Mouse (Mus musculus): Measurements from ENCODE around the gene Zfp108.
A peak's percentile ranks its signal among the peaks of the same experiment; 100 is the strongest.
"Not testable (repeated sequence)": the region's sequence is repeated elsewhere in the genome, so short reads cannot be mapped to it uniquely, and the experiment has no call there.

Zfp108 gene

DNA sequence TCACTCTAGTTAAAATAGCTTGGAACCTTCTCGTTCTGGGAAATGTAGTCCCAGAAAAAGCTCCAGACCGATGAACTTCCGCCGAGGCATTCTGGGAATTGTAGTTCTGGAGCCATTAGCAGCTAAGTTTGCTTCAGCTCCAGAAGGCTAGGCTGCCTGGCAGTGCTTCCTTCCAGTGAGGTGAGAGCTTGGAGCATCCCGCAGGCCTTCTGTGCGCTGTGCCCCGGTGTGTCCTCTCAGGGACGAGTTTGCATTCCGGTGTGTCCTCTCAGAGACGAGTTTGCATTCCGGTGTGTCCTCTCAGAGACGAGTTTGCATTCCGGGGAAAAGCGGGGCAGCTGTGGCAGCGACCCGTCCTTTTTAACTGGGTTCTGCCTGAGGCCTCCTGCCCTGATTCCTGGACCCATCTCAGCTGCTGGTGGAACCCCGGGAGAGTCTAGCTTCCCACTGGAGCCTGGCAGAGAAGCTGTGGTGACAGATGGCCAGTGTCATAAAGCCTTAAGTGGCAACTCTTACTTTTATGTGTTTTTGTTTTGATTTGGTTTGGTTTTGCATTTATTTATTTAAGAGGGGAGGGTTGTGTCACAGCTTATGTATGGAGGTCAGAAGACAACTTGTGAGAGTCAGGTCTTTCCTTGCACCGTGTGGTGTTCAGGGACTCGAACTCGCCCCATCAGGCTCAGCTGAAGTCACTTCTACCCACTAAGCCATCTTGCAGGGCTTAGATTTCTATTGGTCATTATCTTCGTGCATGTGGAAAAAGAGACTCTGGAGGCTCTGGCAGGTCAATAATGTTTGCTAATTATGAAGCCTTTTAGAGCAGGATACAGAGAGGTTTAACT, at the start of gene Zfp108:
Gene Zfp108 (plus strand): TSS at position 162 of the 842 bp plus-strand sequence.
- peak; percentile 79 for DNase-seq (ENCODE audit: low spot score)

DNA sequence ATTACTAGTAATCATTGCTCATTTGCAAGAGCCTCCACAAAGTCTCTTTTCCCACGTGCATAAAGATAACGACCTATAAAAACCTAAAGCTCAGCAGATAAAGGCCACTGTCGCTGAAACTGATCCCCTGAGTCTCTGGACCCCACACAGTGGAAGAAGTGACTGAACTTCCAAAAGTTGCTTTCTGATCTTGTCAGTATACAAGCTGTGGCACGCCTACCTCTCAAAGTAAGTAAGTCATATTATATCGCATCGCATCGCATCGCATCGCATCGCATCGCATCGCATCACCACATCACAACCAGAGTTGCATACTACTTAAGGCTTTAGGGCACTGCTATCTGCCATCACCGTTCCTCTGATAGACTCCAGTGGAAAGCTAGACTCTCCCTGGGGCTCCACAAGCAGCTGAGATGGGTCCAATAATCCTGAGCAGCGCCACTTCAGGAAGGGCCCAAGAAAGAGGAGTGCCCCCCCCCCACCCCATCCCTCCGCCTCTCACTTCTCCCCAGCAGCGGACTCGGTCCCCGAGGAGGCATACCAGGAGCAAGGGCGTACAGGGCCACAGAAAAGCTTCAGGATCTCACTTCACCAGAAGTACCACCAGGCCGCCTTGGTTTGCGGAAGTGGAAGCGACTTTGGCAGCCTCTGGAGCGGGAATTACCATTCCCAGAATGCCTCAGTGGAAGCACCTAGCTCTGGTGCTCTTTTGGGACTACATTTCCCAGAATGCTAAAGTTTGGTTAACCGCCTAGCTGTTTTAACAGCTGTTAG, 46.9 kb upstream of the Zfp108 start:
- peak; percentile 49 for DNase-seq (ENCODE audit: low spot score)

DNA sequence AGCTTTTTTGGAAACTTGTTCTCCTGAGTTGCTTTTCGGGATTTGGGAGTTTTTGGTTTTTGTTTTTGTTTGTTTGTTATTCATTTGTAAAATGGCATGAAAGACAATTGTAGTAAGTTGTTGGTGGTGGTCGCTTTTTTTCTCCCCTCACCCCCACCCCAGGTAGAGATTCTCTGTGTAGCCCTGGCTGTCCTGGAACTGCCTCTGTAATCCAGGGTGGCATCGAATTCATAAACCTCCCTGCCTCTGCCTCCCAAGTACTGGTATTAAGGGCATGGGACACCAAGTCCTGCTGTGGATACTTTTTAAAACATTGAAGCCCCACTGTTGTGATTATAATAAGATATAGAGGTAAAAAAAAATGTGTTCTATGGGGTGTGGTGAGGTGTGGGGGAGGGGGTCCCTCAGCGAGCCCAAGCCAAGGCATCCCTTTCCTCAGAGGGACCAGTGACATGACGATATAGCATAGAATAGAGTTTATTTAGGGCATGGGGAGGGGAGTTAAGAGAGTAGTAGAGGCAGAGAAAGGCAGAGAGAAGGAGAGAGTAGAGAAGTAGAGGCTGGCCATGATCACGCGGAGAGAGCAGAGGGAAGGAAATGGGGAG, 46.2 kb upstream of the Zfp108 start:
- DNase-seq (ENCODE audit: low spot score), result no peak

DNA sequence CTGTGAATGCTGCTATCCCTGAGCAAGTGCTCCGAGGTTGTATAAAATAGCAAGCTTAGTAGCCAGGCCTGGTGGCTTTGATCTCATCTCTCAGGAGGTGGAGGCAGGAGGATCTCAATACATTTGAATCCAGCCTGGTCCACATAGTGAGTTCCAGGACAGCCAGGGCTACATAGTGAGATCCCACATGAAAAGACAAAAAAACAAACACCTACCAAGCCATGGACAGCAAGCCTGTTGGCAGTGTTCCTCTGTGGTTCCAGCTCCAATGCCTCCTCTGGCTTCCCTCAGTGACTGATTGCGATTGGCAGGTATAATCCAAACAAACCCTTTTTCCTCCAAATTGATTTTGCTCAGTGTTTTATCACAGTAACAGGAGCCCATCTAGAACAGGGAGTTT, 44.3 kb upstream of the Zfp108 start:
- no peak for DNase-seq (ENCODE audit: low spot score)

DNA sequence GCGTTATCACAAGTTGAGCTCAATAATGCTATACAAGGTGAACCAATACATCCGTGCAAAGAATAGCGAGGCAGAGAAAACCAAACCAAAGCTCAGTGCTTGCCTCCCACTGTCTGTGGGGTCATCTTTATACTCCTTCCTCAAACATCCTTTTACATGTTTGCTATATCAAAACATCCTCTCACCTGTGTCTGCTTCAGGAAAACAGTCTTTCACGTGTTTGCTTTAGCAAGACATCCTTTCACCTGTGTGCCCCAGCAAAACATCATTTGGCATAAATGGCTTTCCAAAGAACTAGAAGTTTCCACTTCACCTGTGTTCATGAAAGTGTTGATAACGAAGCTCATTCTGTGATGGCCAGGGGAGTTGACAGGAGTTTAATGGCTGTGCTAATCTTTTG, 43.3 kb upstream of the Zfp108 start, which contains the start of gene Zfp111:
Gene Zfp111 (minus strand): TSS at position 101 of the 400 bp plus-strand sequence.
- no peak for DNase-seq (ENCODE audit: low spot score)

DNA sequence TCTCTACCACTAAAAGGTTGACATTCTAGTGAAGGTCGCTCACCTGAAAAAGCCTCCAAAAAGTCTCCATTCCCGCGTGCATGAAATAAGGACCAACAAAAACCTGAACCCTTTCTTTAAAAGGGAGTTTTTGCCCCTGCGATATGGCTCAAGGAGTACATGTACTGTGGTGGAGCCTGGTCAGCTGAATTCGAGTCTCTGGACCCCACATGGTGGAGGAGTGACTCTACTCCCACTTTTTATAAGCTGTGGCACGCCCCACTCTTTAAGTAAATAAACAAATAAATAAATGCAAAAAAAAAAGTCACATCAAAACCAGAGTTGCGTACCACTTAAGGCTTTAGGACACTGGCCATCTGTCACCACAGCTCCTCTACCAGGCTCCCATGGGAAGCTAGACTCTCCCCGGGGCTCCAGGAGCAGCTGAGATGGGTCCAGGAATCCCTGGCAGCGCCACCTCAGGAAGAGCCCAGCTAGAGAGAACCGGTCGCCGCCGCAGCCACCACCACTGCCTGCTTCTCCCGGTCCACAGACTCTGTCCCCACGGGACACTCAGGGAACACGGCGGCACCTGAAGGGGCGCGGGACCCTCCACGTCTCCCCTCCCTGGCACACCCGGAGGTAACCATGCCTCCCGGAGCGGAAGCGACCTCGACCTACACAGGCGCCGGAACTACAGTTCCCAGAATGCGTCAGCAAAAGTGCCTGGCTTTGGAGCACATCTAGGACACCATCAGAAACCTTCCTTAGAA, 17.4 kb upstream of the Zfp108 start, which contains the start of gene Zfp109:
Gene Zfp109 (minus strand): TSS at position 521 of the 752 bp plus-strand sequence.
- DNase-seq (ENCODE audit: low spot score), result peak; percentile 36

DNA sequence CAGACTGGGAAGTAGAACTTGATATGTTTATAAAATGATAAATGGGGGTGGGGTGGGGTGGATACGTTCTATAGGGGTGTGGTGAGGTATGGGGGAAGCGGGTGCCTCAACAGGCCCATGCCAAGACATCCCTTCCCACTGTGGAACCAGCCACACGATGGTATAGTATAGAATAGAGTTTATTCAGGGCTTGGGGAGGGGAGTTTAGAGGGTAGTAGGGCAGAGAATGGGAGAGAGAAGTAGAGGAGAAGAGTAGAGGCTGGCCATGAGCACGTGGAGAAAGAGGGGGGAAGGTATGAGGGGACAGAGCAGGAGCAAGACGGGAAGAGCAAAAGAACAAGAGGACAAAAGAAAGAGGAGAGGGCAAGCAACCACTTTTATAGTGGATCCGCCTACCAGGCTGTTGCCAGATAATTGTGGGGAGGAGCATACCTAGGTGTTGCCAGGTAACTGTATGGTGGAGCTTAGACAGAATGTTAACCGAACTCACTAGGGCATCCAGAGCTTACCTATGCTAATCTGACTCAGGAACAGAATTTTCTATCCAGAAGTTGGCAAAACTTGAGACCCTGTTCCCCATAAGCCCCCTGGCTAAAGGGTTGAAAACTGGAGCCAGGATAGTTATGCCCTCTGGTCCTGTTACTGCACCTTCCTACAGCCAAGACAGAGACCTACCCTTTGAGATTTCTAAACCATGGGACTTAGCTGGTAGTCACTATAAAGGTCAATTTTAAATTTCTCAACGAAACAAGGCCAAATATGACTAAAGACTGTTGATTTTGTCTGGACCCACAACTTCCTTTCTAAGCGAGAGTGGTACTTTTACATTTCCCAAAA, 597 bp upstream of the Zfp108 start:
- DNase-seq (ENCODE audit: low spot score), result peak; percentile 7

DNA sequence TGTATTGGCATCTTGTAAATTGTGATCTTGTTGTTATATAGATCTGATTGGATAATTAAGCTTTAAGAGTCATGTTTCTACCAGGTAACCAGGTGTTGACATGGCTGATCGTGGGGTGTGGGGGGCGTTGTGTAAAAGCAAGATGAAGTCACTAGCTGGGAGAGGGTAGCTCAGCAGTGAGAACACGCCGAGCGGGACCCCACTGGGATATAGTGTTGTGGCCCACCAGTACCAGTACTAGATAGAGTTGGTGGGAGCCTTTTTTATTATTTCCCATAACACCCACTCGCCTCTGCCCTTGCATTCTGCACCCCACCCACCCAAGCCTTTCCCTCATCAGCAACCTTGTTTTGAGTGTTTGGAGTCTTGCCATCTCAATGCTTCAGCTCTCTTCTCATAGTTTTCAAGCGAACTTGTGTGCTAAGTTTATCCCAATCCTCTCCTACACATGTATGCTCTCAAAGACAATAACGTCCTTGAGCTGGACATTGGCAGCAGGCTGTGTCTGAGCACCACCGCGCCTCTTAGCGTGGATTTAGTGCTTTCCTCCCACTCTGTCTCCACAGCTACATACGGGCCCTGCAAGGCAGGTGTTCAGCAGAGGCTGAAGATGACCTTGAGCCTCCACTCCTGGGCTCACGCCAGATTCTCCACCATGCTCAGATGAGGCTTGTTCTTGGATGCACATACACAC, 4.9 kb downstream of the Zfp108 start:
- no peak for DNase-seq (ENCODE audit: low spot score)

DNA sequence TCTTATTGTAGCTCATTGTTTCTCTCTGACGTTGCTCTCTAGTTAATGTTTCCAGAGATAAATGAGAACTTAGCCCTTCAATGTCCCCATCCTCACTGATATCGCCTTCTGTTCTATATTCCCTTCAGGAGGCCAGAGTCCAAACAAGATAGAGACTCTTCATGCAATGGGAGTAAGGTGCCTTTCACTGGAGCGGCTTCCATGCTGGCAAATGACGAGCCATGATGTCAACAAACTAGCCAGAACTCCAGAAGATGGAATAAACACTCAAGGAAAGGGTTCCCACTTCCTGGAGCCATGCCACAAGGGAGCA, 5.4 kb downstream of the Zfp108 start:
- no peak for DNase-seq (ENCODE audit: low spot score)

DNA sequence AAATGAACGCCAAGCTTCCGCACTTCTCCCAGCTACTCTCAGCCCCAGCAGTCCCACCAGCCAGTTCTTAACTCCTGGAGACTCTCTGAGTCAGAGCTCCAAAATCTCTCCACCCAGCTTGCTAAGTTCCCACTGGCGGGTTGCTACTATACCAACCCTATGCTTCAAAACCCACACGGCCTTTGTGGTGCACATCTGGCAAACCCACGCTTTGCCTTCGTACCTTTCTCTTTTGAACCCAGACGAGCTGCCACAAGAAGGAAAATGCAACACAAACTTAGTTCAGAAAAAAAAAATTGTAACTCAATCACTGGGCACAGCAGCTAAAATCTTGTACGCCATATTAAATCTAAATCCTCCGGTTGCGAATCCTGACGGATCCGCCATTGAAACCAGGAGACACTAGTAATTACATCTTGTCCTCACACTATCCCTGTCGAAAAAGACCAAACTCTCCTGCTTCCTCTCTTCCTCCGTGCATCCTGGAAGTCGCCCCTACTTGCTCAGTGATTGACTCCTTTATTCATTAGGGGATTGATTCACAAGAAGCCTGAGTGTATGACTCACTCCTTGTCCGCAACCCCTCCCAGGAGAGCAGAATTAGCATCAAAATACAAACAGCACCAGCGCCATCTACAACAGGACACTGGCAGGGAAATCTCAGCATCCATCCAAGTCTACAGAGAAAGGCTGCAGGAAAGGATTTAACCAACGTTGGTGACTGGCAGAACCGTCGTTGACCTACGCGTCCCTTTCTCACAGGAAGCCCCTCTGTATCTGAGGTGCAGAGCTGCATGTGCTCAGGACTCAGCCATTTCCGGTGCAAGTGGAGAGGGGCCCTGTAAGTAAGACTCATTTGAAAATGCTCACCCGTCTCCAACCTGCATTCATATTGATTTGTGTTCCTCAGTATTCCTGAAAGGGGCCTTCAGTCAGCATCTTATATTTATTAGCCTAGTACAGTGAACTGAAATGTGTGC, 13.9 kb downstream of the Zfp108 start:
- DNase-seq (ENCODE audit: low spot score), result no peak

DNA sequence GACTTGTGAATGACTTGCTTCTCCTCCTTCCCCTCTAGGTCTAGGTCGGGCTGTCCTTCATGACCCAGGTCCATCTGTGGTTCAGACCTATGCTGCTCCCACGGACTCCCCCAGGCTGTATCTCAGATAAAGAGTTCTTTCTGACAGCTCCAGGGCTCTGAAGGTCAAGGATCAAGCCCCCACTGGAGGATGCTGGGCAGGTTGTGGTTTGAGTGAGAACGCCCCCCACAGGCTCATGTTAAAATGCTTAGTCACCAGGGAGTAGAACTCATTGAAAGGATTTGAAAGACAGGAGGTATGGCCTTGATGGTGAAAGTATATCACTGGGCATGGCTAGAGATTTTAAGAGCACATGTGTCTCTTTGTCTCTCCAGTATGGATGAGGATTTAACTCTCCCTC, 14.7 kb downstream of the Zfp108 start:
- DNase-seq (ENCODE audit: low spot score), result no peak

DNA sequence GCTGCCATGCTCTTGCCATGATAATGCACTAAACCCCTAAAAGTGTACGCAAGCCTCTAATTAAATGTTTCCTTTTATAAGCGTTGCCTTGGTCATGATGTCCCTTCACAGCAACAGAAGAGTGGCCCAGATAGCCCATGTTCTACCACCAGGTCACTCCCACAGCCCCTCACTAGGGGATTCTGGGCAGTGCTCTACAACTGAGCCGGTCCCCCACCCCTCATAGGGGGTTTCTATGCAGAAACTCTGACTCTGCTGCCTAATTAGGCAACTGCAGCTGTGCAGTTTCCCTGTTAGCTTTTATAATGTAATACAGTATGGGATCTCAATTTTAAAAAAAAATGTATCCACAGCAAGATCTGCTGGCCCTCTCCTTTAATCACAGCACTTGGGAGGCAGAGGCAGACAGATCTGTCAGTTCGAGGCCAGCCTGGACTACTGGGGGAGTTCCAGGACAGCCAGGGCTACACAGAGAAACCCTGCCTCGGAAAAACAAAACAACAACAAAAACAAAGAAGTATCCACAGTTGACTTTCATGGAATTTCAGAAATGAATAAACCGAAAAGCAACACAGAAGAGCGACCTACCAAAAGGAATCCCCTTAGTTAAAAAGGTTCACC, 15.2 kb downstream of the Zfp108 start:
- no peak for DNase-seq (ENCODE audit: low spot score)

DNA sequence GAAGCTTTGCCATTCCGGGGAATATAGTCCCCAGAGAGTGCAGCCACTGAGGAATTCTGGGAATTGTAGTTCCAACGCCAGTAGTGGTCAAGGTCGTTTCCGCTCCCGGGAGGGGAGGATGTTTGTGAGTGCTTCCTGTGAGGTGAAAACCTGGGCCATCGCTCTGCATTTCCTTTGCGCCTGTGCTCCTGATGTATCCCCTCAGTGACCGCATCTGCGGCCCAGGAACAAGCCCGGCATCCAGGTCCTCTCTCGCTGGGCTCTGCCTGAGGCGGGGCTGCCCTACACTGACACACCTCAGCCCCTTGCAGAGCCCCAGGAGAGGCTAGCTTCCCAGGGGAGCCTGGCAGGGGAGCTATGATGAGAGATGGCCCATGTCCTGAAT, 15.7 kb downstream of the Zfp108 start, which contains the start of gene Zfp93:
Gene Zfp93 (plus strand): TSS at position 133 of the 385 bp plus-strand sequence.
- DNase-seq (ENCODE audit: low spot score), result peak; percentile 65

DNA sequence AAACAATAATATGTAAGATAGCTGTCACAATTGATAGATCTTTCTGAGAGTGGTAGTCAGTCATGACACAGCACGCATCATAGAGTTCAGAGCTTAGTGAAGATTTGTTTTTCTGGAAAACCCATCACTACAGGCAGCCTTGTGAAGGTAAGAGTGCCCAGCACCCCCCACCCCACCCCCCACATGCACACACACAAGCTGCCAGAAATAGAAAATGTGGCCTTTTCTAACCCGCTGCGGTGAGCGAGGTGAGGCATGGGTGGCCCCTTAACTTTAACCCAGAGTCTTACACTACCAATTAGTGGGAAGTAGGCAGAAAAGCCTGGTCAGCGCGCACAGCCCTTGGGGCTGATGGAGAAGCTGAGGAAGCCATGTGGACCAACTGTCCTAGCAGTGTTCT, 16.6 kb downstream of the Zfp108 start:
- no peak for DNase-seq (ENCODE audit: low spot score)

DNA sequence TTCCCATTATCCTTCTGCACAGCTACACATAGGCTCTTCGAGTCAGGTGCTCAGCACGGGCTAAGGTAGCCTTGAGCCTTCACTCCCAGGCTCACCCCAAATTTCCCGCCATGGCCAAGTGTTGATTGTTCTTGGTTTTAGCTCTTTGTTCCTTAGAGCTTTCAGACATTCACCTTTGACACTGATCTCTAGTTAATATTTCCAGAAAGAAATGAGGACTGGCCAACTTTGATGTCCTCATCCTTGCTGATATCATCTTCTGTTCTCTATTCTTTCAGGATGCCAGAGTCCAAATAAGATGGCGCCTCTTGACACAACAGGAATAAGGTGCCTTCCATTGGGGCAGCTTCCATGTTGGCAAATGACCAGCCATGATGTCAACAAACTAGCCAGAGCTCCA, 19.9 kb downstream of the Zfp108 start:
- no peak for DNase-seq (ENCODE audit: low spot score)

DNA sequence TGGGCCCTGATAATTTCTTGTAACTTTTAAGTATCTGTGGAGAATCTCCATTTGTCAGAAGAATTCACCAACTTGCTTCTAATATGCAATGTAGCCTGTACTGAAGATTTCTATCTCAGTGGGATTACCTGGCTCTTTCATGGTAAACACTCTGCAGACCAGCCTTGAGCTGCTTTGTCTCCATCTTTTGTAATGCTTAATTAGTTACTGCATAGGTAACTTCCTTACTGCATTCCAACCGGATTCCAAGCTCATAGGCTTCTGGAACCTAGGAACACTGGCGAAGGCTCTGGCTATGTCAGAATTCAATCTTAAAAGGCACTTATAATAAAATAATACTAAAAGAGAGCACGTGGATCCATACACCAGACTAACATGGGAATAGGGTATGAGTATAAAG, 24.2 kb downstream of the Zfp108 start:
- DNase-seq (ENCODE audit: low spot score), result not testable (repeated sequence)

DNA sequence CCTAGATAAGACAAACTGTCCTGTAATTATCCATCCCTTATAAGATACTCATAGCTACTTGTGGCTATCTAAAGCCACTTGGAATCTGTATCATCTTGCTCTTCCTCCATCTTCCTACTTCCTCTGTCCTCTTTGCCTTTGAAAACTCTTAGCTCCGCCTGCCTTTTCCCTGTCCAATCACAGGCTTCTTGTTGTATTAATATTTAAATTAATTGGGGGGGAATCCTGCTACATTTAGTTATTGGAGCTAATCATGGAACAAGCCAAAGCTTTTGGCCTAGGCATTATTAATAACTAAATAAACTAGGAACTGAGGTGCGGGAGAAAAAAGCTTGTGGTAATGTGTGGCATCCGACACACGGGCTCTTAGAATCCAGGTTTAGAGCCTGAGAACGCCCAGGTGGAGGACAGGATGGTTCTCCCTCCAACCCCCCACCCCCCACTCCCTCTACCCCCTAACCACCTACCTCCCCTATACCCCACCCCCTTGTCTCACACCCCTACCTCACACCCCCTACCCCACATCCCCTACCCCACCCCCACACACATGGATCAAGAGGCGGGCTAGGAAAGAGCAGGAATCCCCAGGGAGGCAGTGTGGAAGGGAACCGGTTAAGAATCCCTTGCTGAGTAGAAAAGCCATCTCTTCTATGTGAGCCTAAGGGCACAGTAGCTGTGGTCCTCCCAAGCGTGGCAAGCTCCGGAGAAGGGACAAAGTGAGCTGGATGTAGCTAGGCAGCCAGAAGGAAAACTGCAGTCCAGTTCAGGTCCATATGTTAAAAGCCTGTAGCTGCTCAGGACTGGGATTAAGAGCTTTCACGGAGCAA, 25.6 kb downstream of the Zfp108 start:
- no peak for DNase-seq (ENCODE audit: low spot score)

DNA sequence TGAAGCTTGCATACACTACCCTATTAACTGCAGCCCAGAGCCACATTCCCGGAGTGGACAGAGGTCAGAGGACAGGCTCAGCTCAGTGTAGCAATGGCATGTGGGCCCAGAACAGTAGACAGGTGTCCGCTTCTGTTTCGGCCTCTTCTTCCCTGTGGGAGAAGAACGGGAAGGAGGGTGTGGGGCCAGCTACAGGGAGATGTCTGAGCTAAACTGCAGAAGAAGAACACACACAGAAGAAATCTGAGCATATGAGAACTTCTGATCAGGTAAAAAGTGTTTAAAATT, 26.2 kb downstream of the Zfp108 start:
- DNase-seq (ENCODE audit: low spot score), result no peak
